Mouse (Mus musculus) thymus, adult 2 months (tissue): Measurements from ENCODE around the gene Ctrc.

ENCODE experiments used
- CTCF ChIP-seq: fragments of 200-500 bp; IDR thresholded peaks from 2 replicates; pipeline ENCODE4 v1.5.1; 2012; ENCODE audit warnings: mild to moderate bottlenecking, control low read depth, low read length, moderate library complexity, borderline replicate concordance; ENCODE audit not compliant: control insufficient read depth, poor library complexity, insufficient read depth; ENCODE audit errors: extremely low read depth
- POLR2A ChIP-seq: fragments of 200-500 bp; IDR thresholded peaks from 2 replicates; pipeline ENCODE4 v1.6.1; 2012; ENCODE audit warnings: mild to moderate bottlenecking, low read length, control low read depth, moderate library complexity; ENCODE audit not compliant: control insufficient read depth, poor library complexity, insufficient read depth; ENCODE audit errors: extremely low read depth

- TF ChIP-seq CTCF = no peak
- no peak for TF ChIP-seq POLR2A
Observed at GRCm38 (mm10) chr4:141779828-141780227, 66.3 kb downstream of the Ctrc start.
